Mouse (Mus musculus) central nervous system, embryonic 18 days (tissue): ENCODE results near the gene Nr1d1. TPM values are rescaled to one million over a fixed set of nuclear protein-coding genes. Genes with fewer than 3 reads are reported as not detected.

Experiments used
- polyA plus RNA-seq: library from polyadenylated mRNA; depleted of rRNA; stranded (reverse); fragments of >200 nt; gene quantifications from 2 replicates; pipeline ENCODE4 v1.2.3, GENCODE M21; 2012; rRNA removed

The Nr1d1 gene
- polyA plus RNA-seq = 4.5 and 5.2 TPM in 2 replicates

DNA sequence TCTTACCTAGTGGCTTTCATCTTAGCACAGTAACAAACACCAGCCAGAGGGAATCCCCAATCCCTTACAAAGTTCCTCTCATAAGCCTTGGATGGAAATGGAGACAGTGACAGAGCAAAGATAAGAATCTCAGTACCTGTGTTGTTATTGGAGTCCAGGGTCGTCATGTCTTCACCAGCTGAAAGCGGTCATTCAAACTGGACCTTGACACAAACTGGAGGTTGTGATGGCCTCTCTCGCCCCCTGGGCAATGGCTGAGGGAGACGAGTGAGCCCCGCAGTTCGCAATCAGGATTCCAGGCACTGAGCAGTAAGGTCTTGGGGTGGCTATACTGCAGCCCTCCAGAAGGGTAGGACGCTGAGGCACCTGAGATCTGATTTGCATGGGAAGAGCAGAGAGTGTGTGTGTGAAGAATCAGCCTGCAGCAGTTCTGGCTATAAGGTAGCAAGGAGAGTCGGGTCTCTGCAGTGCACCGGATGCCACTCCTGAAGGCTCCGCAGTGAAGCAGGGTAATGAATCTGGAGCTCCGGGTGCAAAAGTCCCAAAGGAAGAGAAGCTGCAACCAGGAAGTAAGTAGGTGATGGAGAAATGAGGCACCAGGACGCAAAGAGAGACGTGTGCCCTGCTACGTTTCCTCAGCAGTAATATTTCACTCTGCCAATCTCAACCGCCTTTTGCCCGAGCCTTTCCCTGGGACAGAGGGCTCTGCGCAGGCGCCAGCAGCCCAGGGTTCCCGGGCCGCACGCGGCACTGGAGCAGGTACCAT, at the start of gene Nr1d1:
Nr1d1 (minus strand) TSS at position 752 of the 766 bp plus-strand sequence.

GRCm38 (mm10) chr11:98804605-98805004, 29.5 kb upstream of the Nr1d1 start, which contains the start of gene Casc3:
Casc3 (plus strand) TSS chr11:98804905.

GRCm38 (mm10) chr11:98795015-98795713, 20.0 kb upstream of the Nr1d1 start, which contains the start of gene Msl1:
Msl1 (plus strand) TSS chr11:98795516.

GRCm38 (mm10) chr11:98740393-98741050, 34.6 kb downstream of the Nr1d1 start, which contains the start of gene Thra:
Thra (plus strand) TSS chr11:98740638.

GRCm38 (mm10) chr11:98729119-98729588, 46.0 kb downstream of the Nr1d1 start, which contains the start of gene Med24:
Med24 (minus strand) TSS chr11:98729435.

Other genes starting within 250 kb of the Nr1d1 start
- gene Ikzf3, start 229.3 kb downstream of the Nr1d1 start, polyA plus RNA-seq = 0.08 and 0.10 TPM in 2 replicates
- 0.11 and 0.23 TPM in 2 replicates for gene Zpbp2, start 224.2 kb downstream of the Nr1d1 start, polyA plus RNA-seq
- gene Ormdl3, start 188.0 kb downstream of the Nr1d1 start, polyA plus RNA-seq = 105 and 111 TPM in 2 replicates
- not detected in 2 replicates for gene Lrrc3c, start 177.0 kb downstream of the Nr1d1 start, polyA plus RNA-seq
- 0.23 and 0.32 TPM in 2 replicates for gene Gm12355, start 149.7 kb downstream of the Nr1d1 start, polyA plus RNA-seq
- gene Gsdma3, start 149.0 kb downstream of the Nr1d1 start, polyA plus RNA-seq = not detected in 2 replicates
- gene Gsdma2, start 128.6 kb downstream of the Nr1d1 start, polyA plus RNA-seq = not detected in 2 replicates
- 0.01 TPM in 1 of 2 replicates, not detected in the other for gene Gsdma, start 111.0 kb downstream of the Nr1d1 start, polyA plus RNA-seq
- gene Psmd3, start 92.8 kb downstream of the Nr1d1 start, polyA plus RNA-seq = 177 and 191 TPM in 2 replicates
- not detected in 2 replicates for gene Csf3, start 74.1 kb downstream of the Nr1d1 start, polyA plus RNA-seq
- 119 and 126 TPM in 2 replicates for gene Med24, start 45.9 kb downstream of the Nr1d1 start, polyA plus RNA-seq
- 1,068 and 1,110 TPM in 2 replicates for gene Thra, start 34.7 kb downstream of the Nr1d1 start, polyA plus RNA-seq
- gene Msl1, start 20.2 kb upstream of the Nr1d1 start, polyA plus RNA-seq = 94.0 and 95.7 TPM in 2 replicates
- 51.0 and 55.2 TPM in 2 replicates for gene Casc3, start 29.6 kb upstream of the Nr1d1 start, polyA plus RNA-seq
- gene Rapgefl1, start 61.5 kb upstream of the Nr1d1 start, polyA plus RNA-seq = 50.2 and 56.1 TPM in 2 replicates
- gene Wipf2, start 88.3 kb upstream of the Nr1d1 start, polyA plus RNA-seq = 9.4 and 10.4 TPM in 2 replicates
- gene Cdc6, start 132.5 kb upstream of the Nr1d1 start, polyA plus RNA-seq = 1.8 and 2.7 TPM in 2 replicates
- 7.2 and 8.4 TPM in 2 replicates for gene Rara, start 152.5 kb upstream of the Nr1d1 start, polyA plus RNA-seq
- gene Gjd3, start 207.7 kb upstream of the Nr1d1 start, polyA plus RNA-seq = 3.7 TPM in 2 replicates
- 25.3 and 26.9 TPM in 2 replicates for gene Top2a, start 248.9 kb upstream of the Nr1d1 start, polyA plus RNA-seq